Comparison of ENCODE assay signal across 10 mouse cellular contexts in genomic region chr7:144861769-144862070, GRCm38 (mm10). TPM values are rescaled to one million over a fixed set of nuclear protein-coding genes. Genes with fewer than 3 reads are reported as not detected.
DNase-seq lines count a peak whose midpoint lies in the region; ATAC-seq and TF ChIP-seq lines count a peak whose summit lies in the region.
"Had no signal": no experiment of that assay in that cellular context is flagged by ENCODE, and none has a peak within 500 bp of the region (broad histone marks: within the 10 kb centered on the region; RNA-seq: fewer than 3 reads in every experiment).

No protein-coding gene starts in this region.

- no peak for TF ChIP-seq CTCF in gastrocnemius, adult 2 months (IDR thresholded peaks at IDR 0.05)

- WGBS in limb, embryonic 14.5 days, result under 1% methylated on average over 25 of the region's 28 CpGs

- H3K36me3 ChIP-seq in limb, embryonic 14.5 days (ENCODE audit: control insufficient read depth, insufficient read depth, low read length), result no peaks in the 10 kb centered on the region

- DNase-seq in gastrocnemius, adult 2 months, result no peak
- DNase-seq in gastrocnemius, postnatal 14 days, result no peak
- peak; percentile 40 for DNase-seq in retina, postnatal 1 day
- no peak for DNase-seq in retina, embryonic 14.5 days (ENCODE audit: low spot score)
- no peak for DNase-seq in limb, embryonic 14.5 days (ENCODE audit: low spot score)
- DNase-seq in cerebellum, adult 9-10 months, result no peak
- DNase-seq in thymus, postnatal 4 days, result no peak

- no peak overlapping the region; the same call in 1 of the 2 replicates for H3K9ac ChIP-seq in limb, embryonic 14.5 days (ENCODE audit: low read depth, low read length, severe bottlenecking)

- H3K4me2 ChIP-seq in limb, embryonic 14.5 days (replicated peaks; ENCODE audit: low read depth, low read length, severe bottlenecking), result peak overlapping the region; percentile 31; the same call in 1 of the 2 replicates

- peak overlapping the region; percentile 40 for H3K4me3 ChIP-seq in gastrocnemius, adult 2 months
- peak overlapping the region; percentile 23 for H3K4me3 ChIP-seq in limb, embryonic 14.5 days (replicated peaks; ENCODE audit: low read length)

- H3K9me3 ChIP-seq in limb, embryonic 14.5 days (ENCODE audit: control insufficient read depth, low read length), result no peaks in the 10 kb centered on the region

- H3K27ac ChIP-seq in gastrocnemius, adult 2 months, result no peak overlapping the region
- no peak overlapping the region for H3K27ac ChIP-seq in limb, embryonic 14.5 days (replicated peaks; ENCODE audit: low read depth, low read length)

- no peak for ATAC-seq in limb, embryonic 14.5 days (ENCODE audit: low FRiP score, low read depth)
- no peak for ATAC-seq in megakaryocyte-erythroid progenitor cell, adult 5-6 weeks (replicated peaks; ENCODE audit: low FRiP score, low TSS enrichment, poor library complexity, severe bottlenecking)

- H3K4me1 ChIP-seq in limb, embryonic 14.5 days (ENCODE audit: control insufficient read depth, insufficient read depth, low read length), result no peaks in the 10 kb centered on the region

- peaks cover 66% of the 10 kb centered on the region for H3K27me3 ChIP-seq in limb, embryonic 14.5 days (ENCODE audit: control insufficient read depth, insufficient read depth, low read length)

- TF ChIP-seq POLR2A in limb, embryonic 14.5 days (IDR thresholded peaks at IDR 0.05; ENCODE audit: borderline replicate concordance, extremely low read depth, insufficient read depth, insufficient read length), result no peak

- intact Hi-C loops in gastrocnemius, adult 2 months (cut with DNase I), result no loop called here
- intact Hi-C loops in gastrocnemius, postnatal 14 days (cut with DNase I; ENCODE audit: low total_unique reads), result no loop called here

RNA-seq across cellular contexts. Expression of gene Fgf4, which starts 14.6 kb away (rescaled TPM):
- not detected for total RNA-seq in gastrocnemius, adult 2 months (2021)
- total RNA-seq in gastrocnemius, postnatal 14 days (2021), result under 1 TPM in 1 of 2 experiments, not detected in 1; 0.21 TPM
- polyA plus RNA-seq in limb, embryonic 14.5 days (2012; rRNA removed), result 0.57 and 0.67 TPM in 2 replicates
- polyA plus RNA-seq in limb, embryonic 14.5 days (2014; fragmentation: Nextera tagmentation; extraction: Ambion mirVana), result 0.91 and 1.5 TPM in 2 replicates
- not detected in 2 replicates for total RNA-seq in megakaryocyte-erythroid progenitor cell, adult 5-6 weeks (2014; fragmentation: Nextera tagmentation)
- not detected in 2 replicates for total RNA-seq in megakaryocyte-erythroid progenitor cell, adult 5-6 weeks (2017)
- polyA plus RNA-seq: C2C12; urinary bladder, adult 2 months had no signal

RNA-seq across cellular contexts. Expression of gene Fgf3, which starts 23.8 kb away (rescaled TPM):
- total RNA-seq in gastrocnemius, adult 2 months (2021), result not detected
- total RNA-seq in gastrocnemius, postnatal 14 days (2021), result not detected
- 0.20 and 0.64 TPM in 2 replicates for polyA plus RNA-seq in limb, embryonic 14.5 days (2012; rRNA removed)
- 0.17 and 0.32 TPM in 2 replicates for polyA plus RNA-seq in limb, embryonic 14.5 days (2014; fragmentation: Nextera tagmentation; extraction: Ambion mirVana)
- total RNA-seq in megakaryocyte-erythroid progenitor cell, adult 5-6 weeks (2014; fragmentation: Nextera tagmentation), result 3.3 TPM in 1 of 2 replicates, not detected in the other
- 0.52 and 1.8 TPM in 2 replicates for total RNA-seq in megakaryocyte-erythroid progenitor cell, adult 5-6 weeks (2017)
- polyA plus RNA-seq: C2C12; urinary bladder, adult 2 months had no signal

RNA-seq across cellular contexts. Expression of gene Fgf15, which starts 34.6 kb away (rescaled TPM):
- not detected for total RNA-seq in gastrocnemius, adult 2 months (2021)
- total RNA-seq in gastrocnemius, postnatal 14 days (2021), result not detected
- 0.13 TPM in 1 of 2 replicates, not detected in the other for polyA plus RNA-seq in limb, embryonic 14.5 days (2012; rRNA removed)
- not detected in 2 replicates for polyA plus RNA-seq in limb, embryonic 14.5 days (2014; fragmentation: Nextera tagmentation; extraction: Ambion mirVana)
- total RNA-seq in megakaryocyte-erythroid progenitor cell, adult 5-6 weeks (2014; fragmentation: Nextera tagmentation), result not detected in 2 replicates
- 0.52 and 0.88 TPM in 2 replicates for total RNA-seq in megakaryocyte-erythroid progenitor cell, adult 5-6 weeks (2017)
- polyA plus RNA-seq: urinary bladder, adult 2 months had no signal

RNA-seq across cellular contexts. Expression of gene LTO1, which starts 53.2 kb away (rescaled TPM):
- 1 to 10 TPM; 8.1 to 9.9 TPM for total RNA-seq in gastrocnemius, adult 2 months (2021)
- 1 to 10 TPM; 7.6 to 8.5 TPM for total RNA-seq in gastrocnemius, postnatal 14 days (2021)
- polyA plus RNA-seq in limb, embryonic 14.5 days (2012; rRNA removed), result 24.9 and 46.5 TPM in 2 replicates
- polyA plus RNA-seq in limb, embryonic 14.5 days (2014; fragmentation: Nextera tagmentation; extraction: Ambion mirVana), result 22.0 and 26.2 TPM in 2 replicates
- 21.0 and 40.2 TPM in 2 replicates for total RNA-seq in megakaryocyte-erythroid progenitor cell, adult 5-6 weeks (2014; fragmentation: Nextera tagmentation)
- total RNA-seq in megakaryocyte-erythroid progenitor cell, adult 5-6 weeks (2017), result 27.1 and 30.4 TPM in 2 replicates
